Mouse (Mus musculus) natural killer cell, adult 2 months (primary cell): Measurements from ENCODE around the gene Med29.
A peak's percentile ranks its signal among the peaks of the same experiment; 100 is the strongest.

Experiments used
- DNase-seq, 2 experiments: peaks; one replicate each; pipeline ENCODE4 v3.0.0; 2022; ENCODE audit warnings: low spot score in 2 of 2

The Med29 gene

DNA sequence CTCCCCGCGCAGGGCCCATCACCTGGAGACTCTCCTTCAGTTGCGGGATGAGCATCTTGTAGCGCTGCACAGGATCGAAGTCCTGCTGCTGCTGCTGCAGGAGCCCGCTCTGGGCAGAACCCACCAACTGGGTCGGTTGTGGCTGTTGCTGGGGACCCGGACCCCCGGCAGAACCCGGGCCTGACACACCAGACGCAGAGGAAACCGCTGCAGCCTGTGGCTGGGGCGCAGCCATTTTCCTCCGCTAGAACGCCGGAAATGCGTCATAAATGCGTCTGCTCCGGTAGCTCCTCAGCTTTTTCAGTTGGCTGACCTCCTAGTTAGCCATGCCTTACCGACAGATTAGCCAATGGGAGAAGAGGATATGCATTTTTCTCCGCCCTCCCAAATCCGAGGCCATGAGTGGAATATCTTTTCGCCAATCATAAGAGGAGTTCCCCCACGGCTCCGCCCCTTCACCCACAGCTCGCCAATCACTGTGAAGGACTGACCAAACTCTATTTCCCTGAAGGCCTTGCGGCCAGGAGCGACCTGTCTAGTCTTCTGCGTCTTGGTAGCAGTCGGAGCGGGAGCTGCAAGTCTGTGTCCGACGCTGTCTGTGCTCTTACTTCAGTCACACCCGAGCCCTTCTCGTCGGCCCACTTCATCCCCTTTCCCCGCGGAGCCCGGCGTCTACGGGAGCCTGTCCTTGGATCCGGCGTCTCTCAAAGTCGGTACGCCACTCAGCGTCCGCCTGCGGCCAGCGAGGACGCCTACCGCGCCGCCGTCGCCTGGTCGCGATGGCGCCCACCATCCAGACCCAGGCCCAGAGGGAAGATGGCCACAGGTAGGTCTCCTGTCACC, at the start of gene Med29, which contains the start of gene Paf1:
Med29 (minus strand) TSS at position 280 of the 843 bp plus-strand sequence.
Paf1 (plus strand) TSS at position 523 of the 843 bp plus-strand sequence.
- peak; percentile 96 to 97 for DNase-seq

- DNase-seq: no peak
Observed at GRCm38 (mm10) chr7:28441776-28442485, 49.4 kb upstream of the Med29 start.

- DNase-seq: peak; percentile 80 to 85
Observed at GRCm38 (mm10) chr7:28440739-28441138, 48.2 kb upstream of the Med29 start.

DNA sequence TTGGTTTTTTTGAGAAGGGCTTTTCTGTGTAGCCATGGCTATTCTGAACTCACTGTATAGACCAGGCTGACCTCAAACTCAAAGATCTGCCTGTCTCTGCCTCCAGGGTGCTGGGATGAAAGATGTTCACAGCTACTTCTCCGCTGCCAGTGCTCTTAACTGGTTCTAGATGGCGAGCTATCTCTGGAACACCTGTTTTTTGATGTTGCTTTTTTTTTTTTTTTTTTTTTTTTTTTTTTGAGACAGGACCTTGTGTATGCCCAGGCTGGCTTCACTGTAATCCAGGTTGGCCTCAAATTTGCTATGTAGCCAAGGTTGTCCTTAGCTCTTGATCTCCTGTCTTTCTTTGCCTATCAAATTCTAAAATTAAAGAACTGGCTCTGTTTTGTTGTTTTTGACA, 46.3 kb upstream of the Med29 start:
- DNase-seq: no peak

- DNase-seq: no peak
Observed at GRCm38 (mm10) chr7:28437964-28438363, 45.5 kb upstream of the Med29 start.

DNA sequence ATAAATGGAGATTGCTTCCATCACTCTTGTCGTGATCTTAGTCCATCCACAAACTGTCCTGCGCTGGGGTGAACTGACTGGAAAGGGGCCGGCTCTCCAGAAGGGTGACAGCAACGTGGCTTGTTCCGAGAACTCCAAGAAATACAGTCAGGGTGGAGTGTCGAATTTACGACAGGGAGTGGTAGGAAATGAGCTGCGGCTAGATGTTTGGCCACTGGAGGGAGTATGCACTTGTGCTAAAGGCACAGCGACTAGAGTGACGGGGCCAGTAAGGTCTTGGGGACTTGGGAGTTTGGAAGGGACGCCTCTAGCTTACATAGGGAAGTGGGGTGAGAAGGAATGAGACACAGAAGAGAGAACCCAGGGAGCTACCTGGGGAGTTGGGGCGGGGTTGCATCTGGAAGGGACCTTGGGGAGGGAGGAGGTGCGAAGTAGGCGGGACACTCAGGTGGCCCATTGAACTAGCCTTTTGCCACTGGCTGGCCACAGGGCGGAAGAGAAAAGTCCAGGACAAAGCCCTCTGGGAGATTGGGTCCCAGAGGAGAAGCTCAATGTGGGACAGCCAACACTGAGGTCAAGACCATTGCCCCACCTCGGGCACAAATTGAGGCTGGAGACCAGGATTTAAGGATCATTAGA, 44.5 kb upstream of the Med29 start, which contains the start of gene Gmfg:
Gmfg (plus strand) TSS at position 516 of the 639 bp plus-strand sequence.
- peak; percentile 83 to 86 for DNase-seq

- peak; percentile 99 to 100 for DNase-seq
Observed at GRCm38 (mm10) chr7:28436271-28436904, 43.9 kb upstream of the Med29 start.

- no peak for DNase-seq
Observed at GRCm38 (mm10) chr7:28435660-28436259, 43.3 kb upstream of the Med29 start.

DNA sequence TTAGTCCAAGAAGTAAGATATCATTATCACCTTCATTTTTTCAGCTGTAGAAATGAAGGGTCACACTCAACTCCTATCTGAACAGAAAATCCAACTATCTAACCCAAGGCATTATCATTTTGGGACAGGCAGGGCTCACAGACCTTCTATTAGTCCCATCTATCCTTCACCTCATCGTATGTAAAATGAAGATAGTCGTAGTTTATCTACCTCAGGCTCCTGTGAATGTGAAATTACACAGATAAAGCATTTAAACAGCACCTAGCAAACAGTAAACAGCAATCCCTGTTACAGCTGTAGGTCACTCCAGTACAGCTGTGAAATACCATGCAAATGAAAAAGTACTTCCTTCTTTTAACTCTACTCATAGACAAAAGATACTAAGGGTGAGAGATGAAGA, 39.7 kb upstream of the Med29 start:
- no peak for DNase-seq

DNA sequence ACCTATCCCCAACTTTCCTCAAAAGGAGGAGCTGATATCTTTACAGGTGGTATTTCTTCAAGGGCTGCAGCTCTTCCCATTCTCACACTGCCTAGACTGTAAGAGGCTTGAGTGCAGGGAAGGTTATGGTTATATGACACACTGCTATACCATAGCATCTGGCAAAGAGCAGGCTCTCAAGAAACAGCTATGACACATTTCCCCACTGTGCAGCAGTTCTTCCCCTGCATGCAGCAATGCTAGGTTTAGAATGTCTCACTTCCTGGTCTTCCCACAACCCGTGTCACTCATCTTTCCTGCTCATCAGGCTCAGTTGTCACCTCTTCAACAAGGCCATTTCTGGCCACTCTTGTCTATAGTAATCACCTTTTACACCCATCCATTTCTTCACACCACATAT, 38.0 kb upstream of the Med29 start:
- no peak for DNase-seq

- no peak for DNase-seq
Observed at GRCm38 (mm10) chr7:28427738-28428137, 35.2 kb upstream of the Med29 start.

GRCm38 (mm10) chr7:28423018-28423417, 30.5 kb upstream of the Med29 start:
- DNase-seq: no peak

GRCm38 (mm10) chr7:28419416-28419815, 26.9 kb upstream of the Med29 start:
- DNase-seq: no peak

DNA sequence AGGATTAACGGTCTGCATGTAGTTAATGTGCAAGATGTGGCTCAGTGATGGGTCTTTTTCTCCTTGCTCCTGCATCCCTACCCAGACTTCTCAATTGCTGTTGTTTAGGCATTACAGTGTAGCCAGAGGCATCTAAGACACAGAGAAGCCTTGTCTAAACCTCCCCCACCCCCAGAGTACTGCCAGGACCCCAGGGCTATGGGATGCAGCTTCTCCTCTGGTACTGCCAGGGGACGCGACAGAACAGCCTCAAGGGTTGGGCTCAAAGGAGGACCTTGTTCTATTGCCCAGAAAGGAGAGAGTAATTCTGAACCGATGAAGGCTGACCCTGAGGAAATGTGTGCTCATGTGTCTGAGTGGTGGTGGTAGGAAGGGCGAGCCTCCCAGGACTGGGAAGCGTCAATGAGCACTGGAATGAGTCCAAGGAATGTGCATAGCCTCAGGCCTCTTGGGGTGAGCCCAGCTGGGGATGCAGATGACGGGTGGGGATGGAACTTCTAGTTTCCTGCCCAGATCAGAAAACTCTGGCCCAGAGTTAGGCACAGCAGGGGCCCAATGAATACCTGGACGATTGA, 25.7 kb upstream of the Med29 start:
- no peak for DNase-seq

DNA sequence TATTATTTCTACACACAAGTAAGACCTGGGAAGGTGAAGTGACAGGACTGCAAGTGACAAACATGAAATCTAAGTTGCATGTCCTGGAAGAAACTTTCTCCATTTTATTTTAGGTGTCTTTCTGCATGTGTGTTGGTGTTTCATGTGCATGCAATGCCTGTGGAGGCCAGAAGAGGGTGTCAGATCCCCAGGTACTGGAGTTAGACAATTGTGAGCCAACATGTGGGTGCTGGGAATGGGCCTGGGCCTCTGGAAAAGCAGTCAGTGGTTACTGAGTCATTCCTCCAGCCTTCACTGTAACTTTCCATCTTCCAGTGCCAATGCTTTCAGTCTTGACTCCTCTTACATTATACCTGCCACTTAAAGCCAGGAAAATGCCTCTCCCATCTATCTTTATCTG, 24.9 kb upstream of the Med29 start:
- no peak for DNase-seq

DNA sequence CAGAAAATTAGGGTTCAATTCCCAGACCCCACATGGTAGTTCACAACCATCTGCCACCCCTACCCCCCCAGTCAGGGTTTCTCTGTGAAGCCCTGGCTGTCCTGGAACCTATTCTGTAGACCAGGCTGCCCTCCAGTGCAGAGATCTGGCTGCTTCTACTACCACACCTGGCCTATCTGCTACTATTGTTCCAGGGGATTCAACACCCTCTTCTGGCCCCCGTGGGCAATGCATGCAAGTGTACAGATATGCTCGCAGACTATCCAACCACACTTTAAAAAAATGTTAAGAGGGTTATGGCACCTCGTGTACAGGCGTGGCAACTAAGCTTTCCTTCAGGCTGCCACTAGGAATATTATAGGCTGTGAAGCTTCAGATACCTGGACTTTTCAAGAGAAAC, 20.3 kb upstream of the Med29 start:
- no peak for DNase-seq

GRCm38 (mm10) chr7:28410841-28411475, 18.4 kb upstream of the Med29 start:
- DNase-seq: no peak

GRCm38 (mm10) chr7:28401942-28402341, 9.4 kb upstream of the Med29 start:
- DNase-seq: no peak

DNA sequence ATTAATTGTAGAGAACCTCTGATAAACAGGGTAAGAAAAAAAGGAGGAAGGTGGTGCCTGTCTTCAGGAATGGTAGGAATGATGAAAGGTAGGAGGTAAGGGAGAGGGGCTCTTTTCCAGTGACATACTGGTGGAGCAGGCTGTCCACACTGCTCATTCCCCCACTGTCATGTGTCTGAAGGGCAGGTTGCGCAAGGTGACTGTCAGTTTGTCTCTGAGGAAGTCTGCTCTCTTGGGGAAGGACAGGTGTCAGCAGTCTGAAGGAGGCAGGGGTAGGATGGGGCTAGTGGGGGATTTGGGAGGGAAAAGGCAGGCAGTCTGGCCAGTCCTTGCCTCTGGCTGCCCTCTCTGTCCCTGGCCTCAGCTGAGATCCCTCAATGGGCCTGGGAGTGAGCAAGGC, 8.5 kb upstream of the Med29 start:
- DNase-seq: no peak

DNA sequence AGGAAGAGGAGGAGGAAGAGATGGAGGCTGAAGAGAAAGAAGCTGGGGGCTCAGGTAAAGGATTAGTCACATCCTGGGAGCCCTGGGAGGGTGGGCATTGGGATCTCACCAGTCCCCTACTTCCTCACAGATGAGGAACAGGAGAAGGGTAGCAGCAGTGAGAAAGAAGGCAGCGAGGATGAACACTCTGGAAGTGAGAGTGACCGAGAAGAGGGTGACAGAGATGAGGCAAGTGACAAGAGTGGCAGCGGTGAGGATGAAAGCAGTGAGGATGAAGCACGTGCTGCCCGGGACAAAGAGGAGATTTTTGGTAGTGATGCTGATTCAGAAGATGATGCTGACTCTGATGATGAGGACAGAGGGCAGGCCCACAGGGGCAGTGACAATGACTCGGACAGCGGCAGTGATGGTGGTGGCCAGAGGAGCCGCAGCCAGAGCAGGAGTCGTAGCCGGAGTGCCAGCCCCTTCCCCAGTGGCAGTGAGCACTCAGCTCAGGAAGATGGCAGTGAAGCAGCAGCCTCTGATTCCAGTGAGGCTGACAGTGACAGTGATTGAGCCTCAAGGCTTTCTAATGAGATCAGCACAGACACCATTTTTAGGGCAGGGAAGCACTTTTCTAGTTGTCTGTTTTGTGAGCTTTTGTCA, 6.3 kb upstream of the Med29 start:
- no peak for DNase-seq
